Mouse (Mus musculus): ENCODE results near the gene Arhgef25. TPM values are rescaled to one million over a fixed set of nuclear protein-coding genes. Genes with fewer than 3 reads are reported as not detected.

Arhgef25 gene
- polyA plus RNA-seq, 1 experiment: 5.6 TPM

- H3K4me3 ChIP-seq (ENCODE audit: control insufficient read depth, insufficient read depth, low read length): no peak overlapping the region
- 91% methylated on average over 14 of the region's 14 CpGs for WGBS
- H3K27ac ChIP-seq (ENCODE audit: control insufficient read depth, insufficient read depth, low read length): no peak overlapping the region
- peaks cover 26% of the 10 kb centered on the region for H3K4me1 ChIP-seq (replicated peaks; ENCODE audit: control insufficient read depth, insufficient read depth, low read length)
- H3K36me3 ChIP-seq (ENCODE audit: control insufficient read depth, insufficient read depth, low read length): no peaks in the 10 kb centered on the region
- no peak for TF ChIP-seq CTCF (IDR thresholded peaks at IDR 0.05; ENCODE audit: borderline replicate concordance, control insufficient read depth, extremely low read depth, insufficient read depth, low read length, poor library complexity)
- no peak for TF ChIP-seq POLR2A (IDR thresholded peaks at IDR 0.05; ENCODE audit: control insufficient read depth, extremely low read depth, insufficient read depth, low read length, poor library complexity)
- peaks cover 20% of the 10 kb centered on the region for H3K27me3 ChIP-seq (ENCODE audit: control insufficient read depth, insufficient read depth, low read length)
- no peak for DNase-seq
These were observed 711 bp upstream of the Arhgef25 start for GRCm38 (mm10) chr10:127190398-127191190.

- no peak for TF ChIP-seq CTCF (IDR thresholded peaks at IDR 0.05; ENCODE audit: borderline replicate concordance, control insufficient read depth, extremely low read depth, insufficient read depth, low read length, poor library complexity)
- TF ChIP-seq POLR2A (IDR thresholded peaks at IDR 0.05; ENCODE audit: control insufficient read depth, extremely low read depth, insufficient read depth, low read length, poor library complexity): no peak
- Histone ChIP-seq H3K4me3 (ENCODE audit: control insufficient read depth, insufficient read depth, low read length) (no peak overlapping the region), H3K27ac (ENCODE audit: control insufficient read depth, insufficient read depth, low read length) (no peak overlapping the region), H3K36me3 (ENCODE audit: control insufficient read depth, insufficient read depth, low read length) (no peaks in the 10 kb centered on the region), H3K4me1 (replicated peaks; ENCODE audit: control insufficient read depth, insufficient read depth, low read length) (peaks cover 15% of the 10 kb centered on the region), H3K27me3 (ENCODE audit: control insufficient read depth, insufficient read depth, low read length) (peaks cover 20% of the 10 kb centered on the region)
- DNase-seq: no peak
- 3% methylated on average over 26 of the region's 26 CpGs for WGBS
These were observed 700 bp downstream of the Arhgef25 start for GRCm38 (mm10) chr10:127189116-127189650.

GRCm38 (mm10) chr10:127188465-127189115 is 1.3 kb downstream of the Arhgef25 start:
- no peak for DNase-seq
- no peak for TF ChIP-seq CTCF (IDR thresholded peaks at IDR 0.05; ENCODE audit: borderline replicate concordance, control insufficient read depth, extremely low read depth, insufficient read depth, low read length, poor library complexity)
- no peak for TF ChIP-seq POLR2A (IDR thresholded peaks at IDR 0.05; ENCODE audit: control insufficient read depth, extremely low read depth, insufficient read depth, low read length, poor library complexity)
- Histone ChIP-seq H3K4me3 (ENCODE audit: control insufficient read depth, insufficient read depth, low read length) (no peak overlapping the region; the same call in none of the 2 replicates), H3K36me3 (ENCODE audit: control insufficient read depth, insufficient read depth, low read length) (no peaks in the 10 kb centered on the region), H3K27me3 (ENCODE audit: control insufficient read depth, insufficient read depth, low read length) (peaks cover 20% of the 10 kb centered on the region), H3K27ac (ENCODE audit: control insufficient read depth, insufficient read depth, low read length) (no peak overlapping the region), H3K4me1 (replicated peaks; ENCODE audit: control insufficient read depth, insufficient read depth, low read length) (peaks cover 14% of the 10 kb centered on the region; the same call in 1 of the 2 replicates)
- WGBS: 3% methylated on average over 46 of the region's 46 CpGs

GRCm38 (mm10) chr10:127188079-127188453 is 1.8 kb downstream of the Arhgef25 start:
- Histone ChIP-seq H3K4me3 (ENCODE audit: control insufficient read depth, insufficient read depth, low read length) (no peak overlapping the region; the same call in 1 of the 2 replicates), H3K27me3 (ENCODE audit: control insufficient read depth, insufficient read depth, low read length) (peaks cover 20% of the 10 kb centered on the region), H3K4me1 (replicated peaks; ENCODE audit: control insufficient read depth, insufficient read depth, low read length) (peaks cover 14% of the 10 kb centered on the region; the same call in 1 of the 2 replicates), H3K36me3 (ENCODE audit: control insufficient read depth, insufficient read depth, low read length) (no peaks in the 10 kb centered on the region), H3K27ac (ENCODE audit: control insufficient read depth, insufficient read depth, low read length) (no peak overlapping the region)
- 5% methylated on average over 18 of the region's 21 CpGs for whole genome bisulfite sequencing
- TF ChIP-seq CTCF (IDR thresholded peaks at IDR 0.05; ENCODE audit: borderline replicate concordance, control insufficient read depth, extremely low read depth, insufficient read depth, low read length, poor library complexity): no peak
- TF ChIP-seq POLR2A (IDR thresholded peaks at IDR 0.05; ENCODE audit: control insufficient read depth, extremely low read depth, insufficient read depth, low read length, poor library complexity): no peak
- no peak for DNase-seq

- Histone ChIP-seq H3K27me3 (ENCODE audit: control insufficient read depth, insufficient read depth, low read length) (peaks cover 20% of the 10 kb centered on the region), H3K4me1 (replicated peaks; ENCODE audit: control insufficient read depth, insufficient read depth, low read length) (peaks cover 14% of the 10 kb centered on the region; the same call in 1 of the 2 replicates), H3K36me3 (ENCODE audit: control insufficient read depth, insufficient read depth, low read length) (no peaks in the 10 kb centered on the region), H3K27ac (ENCODE audit: control insufficient read depth, insufficient read depth, low read length) (no peak overlapping the region), H3K4me3 (ENCODE audit: control insufficient read depth, insufficient read depth, low read length) (no peak overlapping the region)
- WGBS: 90% methylated on average over 10 of the region's 10 CpGs
- no peak for DNase-seq
- TF ChIP-seq POLR2A (IDR thresholded peaks at IDR 0.05; ENCODE audit: control insufficient read depth, extremely low read depth, insufficient read depth, low read length, poor library complexity) (no peak), CTCF (IDR thresholded peaks at IDR 0.05; ENCODE audit: borderline replicate concordance, control insufficient read depth, extremely low read depth, insufficient read depth, low read length, poor library complexity) (no peak)
These were observed 2.4 kb downstream of the Arhgef25 start for GRCm38 (mm10) chr10:127187371-127188078.

GRCm38 (mm10) chr10:127186451-127186850 is 3.4 kb downstream of the Arhgef25 start:
- DNase-seq: no peak
- no peak overlapping the region for H3K4me3 ChIP-seq (ENCODE audit: control insufficient read depth, insufficient read depth, low read length)
- H3K36me3 ChIP-seq (ENCODE audit: control insufficient read depth, insufficient read depth, low read length): no peaks in the 10 kb centered on the region
- peaks cover 20% of the 10 kb centered on the region for H3K27me3 ChIP-seq (ENCODE audit: control insufficient read depth, insufficient read depth, low read length)
- TF ChIP-seq POLR2A (IDR thresholded peaks at IDR 0.05; ENCODE audit: control insufficient read depth, extremely low read depth, insufficient read depth, low read length, poor library complexity) (no peak), CTCF (IDR thresholded peaks at IDR 0.05; ENCODE audit: borderline replicate concordance, control insufficient read depth, extremely low read depth, insufficient read depth, low read length, poor library complexity) (no peak)
- peaks cover 14% of the 10 kb centered on the region; the same call in 1 of the 2 replicates for H3K4me1 ChIP-seq (replicated peaks; ENCODE audit: control insufficient read depth, insufficient read depth, low read length)
- no peak overlapping the region for H3K27ac ChIP-seq (ENCODE audit: control insufficient read depth, insufficient read depth, low read length)
- WGBS: 100% methylated on average over 1 of the region's 1 CpGs

Measured in thymus, adult 2 months (tissue).